Mouse (Mus musculus) ovary, postnatal 10 days (tissue): Measurements from ENCODE around the gene Krt5.
"Not testable (repeated sequence)": the region's sequence is repeated elsewhere in the genome, so short reads cannot be mapped to it uniquely, and the experiment has no call there.

ENCODE experiments used
- DNase-seq: peaks from one replicate; pipeline ENCODE4 v3.0.0; 2022; ENCODE audit warnings: low spot score

Krt5 gene

DNA sequence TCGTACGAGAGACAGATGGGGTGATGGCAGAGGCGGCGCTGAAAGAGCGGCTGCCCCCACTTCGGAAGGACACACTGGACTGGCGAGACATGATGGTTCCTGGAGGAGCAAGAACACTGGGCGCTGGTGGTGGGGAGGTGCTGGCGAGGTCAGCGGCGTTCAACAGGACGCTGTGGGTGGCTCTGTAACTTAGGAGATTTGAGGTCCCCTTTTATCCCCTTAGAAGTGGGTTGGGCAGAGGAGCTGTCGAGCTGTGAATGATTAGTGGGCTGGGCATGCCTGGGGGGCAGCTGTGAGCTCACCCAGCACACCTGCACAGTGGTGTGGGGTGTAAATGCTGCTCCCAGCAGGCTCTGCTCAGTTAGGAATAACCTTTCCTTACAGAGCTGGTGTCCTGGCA is at the start of gene Krt5:
Gene Krt5 (minus strand): TSS at position 179 of the 400 bp plus-strand sequence.
- no peak for DNase-seq

DNA sequence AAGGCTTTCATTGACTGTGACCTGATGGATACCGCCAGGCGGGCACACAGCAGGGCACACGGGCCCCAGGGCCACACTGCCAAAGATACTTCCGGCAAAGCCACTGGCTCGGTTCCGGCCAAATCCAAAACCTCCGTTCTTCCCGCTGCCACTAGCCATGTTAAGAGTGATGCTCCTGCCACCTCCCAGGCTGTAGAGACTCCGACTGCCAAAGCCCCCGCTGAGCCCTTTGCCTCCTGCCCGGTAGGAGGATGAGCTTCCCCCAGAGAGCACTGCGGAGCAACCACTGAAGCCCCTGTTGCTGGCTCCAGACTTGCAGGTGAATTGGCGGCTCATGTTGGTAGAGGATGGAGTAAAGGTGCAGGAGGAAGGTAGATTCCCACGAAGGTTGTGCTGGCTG is 30.0 kb upstream of the Krt5 start, which contains the start of gene Krt71:
Gene Krt71 (minus strand): TSS at position 399 of the 400 bp plus-strand sequence.
- no peak for DNase-seq

DNA sequence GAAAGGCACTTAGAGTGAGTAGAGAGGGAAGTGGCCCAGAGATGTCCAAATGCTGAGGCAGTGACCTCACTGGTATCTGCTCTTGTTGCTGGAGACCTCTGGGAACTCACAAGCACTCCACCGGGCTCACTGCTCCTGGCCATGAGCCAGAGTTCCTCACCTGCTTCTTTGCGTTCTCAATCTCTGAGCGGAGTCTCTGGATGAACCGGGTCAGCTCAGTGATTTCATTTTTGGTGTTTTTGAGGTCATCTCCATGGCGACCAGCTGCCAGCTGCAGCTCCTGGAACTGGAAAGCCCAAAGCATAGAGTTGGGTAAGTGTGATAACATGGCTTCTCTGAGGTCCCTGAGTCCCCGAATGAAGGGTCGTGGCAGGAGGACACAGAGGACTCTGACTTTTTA is 25.1 kb upstream of the Krt5 start:
- no peak for DNase-seq

DNA sequence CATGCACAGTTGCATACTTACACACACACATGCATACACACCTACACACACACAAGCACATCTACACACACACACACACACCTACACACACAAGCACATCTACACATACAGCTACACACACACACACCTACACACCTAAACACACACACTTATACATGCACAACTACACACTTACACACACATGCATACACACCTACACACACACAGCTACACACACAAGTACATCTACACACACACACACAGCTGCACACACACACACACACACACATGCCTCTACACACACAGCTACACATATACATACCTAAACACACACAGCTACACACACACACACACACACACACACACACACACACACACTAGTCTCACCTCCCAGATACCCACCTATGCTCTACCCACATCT is 18.0 kb upstream of the Krt5 start:
- no peak for DNase-seq

DNA sequence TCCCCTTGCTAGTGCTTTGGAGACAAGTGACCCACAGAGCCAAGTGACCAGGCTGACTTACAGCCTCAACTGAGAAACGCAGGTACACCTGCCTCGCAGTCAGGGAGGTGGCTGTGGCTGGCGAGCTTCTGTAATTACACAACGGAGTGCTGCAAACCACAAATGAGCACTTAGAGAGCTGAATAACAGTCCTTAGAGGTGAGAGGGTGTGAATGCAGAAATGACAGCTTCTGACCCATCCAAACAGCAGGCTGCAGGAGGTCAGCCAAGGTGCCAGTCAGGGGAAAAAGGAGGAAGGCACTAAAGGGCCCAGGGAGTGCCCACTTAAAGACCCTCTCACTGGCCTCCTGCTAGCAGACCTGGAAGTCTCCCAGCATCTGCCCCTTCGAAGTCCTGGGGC is 12.0 kb upstream of the Krt5 start:
- DNase-seq, result no peak

DNA sequence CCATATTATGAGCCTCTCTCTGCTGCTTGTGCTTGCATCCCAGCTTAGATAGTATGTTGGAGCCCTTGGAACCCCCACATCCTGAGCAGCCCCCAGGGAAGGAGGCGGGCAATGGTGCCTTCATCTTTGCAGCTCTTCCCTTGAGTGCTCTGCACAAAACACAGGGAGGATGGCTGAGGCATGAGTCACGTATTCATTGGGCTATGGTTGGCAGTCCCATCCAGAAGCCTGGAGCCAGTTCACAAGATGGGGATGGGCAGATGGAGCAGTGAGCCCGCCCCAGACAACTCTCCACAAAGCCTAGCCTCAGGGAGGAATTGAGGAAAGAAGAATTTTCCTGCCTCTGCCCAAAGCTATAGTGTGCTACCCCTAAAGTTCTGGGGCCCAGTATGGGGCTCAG is 3.1 kb upstream of the Krt5 start:
- DNase-seq, result no peak

DNA sequence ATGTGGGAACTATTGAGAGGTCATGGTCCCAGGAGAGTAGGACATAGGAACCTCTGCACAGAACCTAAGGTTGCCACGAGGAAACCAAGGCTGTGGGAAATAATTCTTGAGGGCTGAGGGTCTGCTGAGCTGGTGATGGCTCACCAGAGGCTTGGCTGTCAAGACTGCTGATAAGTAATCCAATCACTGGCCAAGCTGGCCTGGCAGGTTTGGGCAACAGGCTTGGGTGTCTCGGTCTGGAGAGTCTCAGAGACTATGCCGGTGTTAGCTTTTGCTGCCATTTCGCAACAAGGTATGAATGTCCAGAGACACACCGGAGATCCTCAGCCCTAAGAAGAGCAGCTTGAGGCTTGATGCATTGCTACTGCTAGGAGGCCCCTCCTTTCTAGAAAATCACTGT is 1.7 kb upstream of the Krt5 start:
- DNase-seq, result no peak

DNA sequence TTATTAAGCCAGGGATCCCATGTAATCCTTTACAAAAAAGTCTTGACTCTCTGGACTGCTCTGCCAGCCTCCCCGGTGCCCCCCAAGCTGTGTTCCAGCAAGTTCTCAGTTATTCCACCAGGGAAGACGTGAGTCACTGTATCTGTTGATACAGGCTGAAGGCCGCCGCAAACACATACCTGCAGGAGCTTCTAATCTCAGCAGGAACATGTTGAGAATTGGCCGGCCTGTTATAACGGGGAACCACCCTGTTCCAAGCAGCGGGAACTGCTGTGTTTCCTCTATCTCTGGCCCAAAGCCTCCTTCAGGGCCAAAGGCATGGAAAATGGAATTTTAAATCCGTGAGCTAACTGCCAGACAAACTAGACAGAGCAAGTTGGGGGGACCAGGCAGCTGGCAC is 1.0 kb upstream of the Krt5 start:
- no peak for DNase-seq

DNA sequence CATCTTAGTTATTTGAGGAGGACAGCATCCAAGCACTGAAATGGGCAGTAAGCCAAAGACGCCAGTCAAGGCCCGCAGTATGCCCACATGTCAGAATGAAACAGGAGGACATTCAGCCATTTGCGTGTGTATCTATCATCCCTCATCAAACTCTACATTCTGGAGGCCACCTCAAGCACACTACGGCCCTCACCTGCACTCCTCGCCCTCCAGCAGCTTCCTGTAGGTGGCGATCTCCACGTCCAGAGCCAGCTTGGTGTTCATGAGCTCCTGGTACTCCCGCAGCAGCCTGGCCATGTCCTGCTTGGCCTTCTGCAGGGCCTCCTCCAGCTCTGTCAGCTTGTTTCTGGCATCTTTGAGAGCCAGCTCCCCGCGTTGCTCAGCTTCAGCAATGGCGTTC is 4.0 kb downstream of the Krt5 start:
- no peak for DNase-seq

DNA sequence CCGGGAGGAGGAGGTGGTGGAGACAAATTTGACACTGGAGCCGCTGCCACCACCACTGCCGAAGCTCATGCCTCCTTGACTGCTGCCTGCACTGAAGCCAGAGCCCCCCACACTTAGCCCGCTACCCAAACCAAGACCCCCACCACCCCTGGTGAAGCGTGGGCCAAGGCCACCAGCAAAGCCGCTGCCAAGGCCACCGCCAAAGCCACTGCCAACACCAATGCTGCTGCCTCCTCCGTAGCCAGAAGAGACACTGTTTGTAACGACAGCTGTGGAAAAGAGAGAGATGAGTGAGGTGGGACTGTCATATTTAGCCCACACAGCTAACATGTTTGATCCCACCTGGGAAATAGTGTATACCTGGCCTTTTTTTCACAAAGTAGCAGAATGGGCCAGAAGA is 5.2 kb downstream of the Krt5 start:
- DNase-seq, result no peak

DNA sequence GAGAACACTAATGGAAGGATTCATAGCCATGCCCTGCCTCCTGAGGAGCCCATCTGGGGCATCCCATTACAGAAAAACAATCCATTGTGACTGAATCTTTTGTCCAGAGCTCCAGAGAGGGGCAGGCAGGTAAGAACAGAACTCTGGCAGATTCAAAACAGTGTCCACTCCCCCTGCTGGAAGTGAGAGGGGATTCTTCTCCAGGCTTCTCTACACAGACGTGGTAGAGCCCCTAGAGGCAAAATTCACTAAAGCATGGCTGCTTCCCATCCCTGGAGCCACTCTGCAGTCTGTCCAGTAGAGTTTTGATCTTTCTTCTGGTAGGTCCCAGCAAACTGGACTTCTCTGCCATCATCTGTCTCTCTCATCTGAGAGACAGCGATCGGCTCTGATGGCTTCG is 8.6 kb downstream of the Krt5 start:
- no peak for DNase-seq

DNA sequence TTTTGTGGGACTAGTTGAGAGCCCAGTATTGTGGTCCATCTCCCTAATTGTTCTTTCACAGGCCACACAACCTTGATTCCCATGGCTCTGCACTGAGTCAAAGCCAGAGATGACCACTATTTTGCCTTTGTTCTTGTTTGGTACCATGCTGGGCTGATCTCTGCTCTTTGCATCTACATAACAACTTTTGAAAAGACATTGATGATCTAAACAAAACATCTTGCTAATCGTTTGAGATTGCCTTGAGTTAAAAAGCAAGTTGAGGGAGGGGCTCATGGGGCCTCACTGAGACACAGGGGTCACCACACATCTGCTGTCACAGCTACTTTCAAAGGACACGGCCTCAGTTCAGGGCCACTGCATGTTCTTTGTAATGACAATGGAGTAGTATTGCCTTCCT is 10.3 kb downstream of the Krt5 start:
- no peak for DNase-seq

DNA sequence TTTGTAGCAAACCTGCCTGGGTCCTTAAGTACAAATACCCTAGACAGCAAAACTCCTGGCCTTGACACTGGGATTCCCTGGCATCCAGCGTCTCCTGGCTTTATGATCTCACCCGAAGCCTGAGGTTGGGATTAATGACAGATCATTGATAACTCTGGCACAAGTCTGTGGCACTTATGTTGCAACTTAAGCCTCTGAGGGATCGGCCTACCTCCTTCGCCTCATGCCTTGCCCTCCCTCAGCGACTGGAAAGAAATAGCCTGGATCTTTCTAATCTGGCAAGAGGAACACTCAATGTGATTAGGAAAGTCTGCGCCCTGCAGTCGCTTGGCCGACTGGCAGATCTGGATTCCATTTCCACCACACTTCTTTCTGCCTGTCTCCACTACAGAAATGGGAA is 12.8 kb downstream of the Krt5 start:
- no peak for DNase-seq

DNA sequence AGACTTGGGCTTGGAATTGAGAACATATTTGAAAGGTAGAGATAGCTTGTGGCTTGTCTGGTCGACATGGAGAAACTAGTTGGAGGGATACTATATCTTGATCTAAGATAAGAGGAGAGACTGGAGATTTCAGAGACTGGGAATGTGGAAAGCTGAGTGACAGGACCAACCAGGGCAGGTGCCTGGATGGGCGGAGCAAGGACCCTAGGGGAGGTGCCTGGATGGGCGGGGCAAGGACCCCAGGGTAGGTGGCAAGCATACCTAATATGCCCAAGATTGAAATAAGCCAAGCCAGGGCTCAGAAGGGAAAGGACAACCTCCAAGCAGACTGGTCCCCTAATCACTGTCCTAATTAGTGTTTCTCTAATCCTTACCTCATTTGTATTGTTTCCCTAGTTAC is 13.5 kb downstream of the Krt5 start:
- no peak for DNase-seq

DNA sequence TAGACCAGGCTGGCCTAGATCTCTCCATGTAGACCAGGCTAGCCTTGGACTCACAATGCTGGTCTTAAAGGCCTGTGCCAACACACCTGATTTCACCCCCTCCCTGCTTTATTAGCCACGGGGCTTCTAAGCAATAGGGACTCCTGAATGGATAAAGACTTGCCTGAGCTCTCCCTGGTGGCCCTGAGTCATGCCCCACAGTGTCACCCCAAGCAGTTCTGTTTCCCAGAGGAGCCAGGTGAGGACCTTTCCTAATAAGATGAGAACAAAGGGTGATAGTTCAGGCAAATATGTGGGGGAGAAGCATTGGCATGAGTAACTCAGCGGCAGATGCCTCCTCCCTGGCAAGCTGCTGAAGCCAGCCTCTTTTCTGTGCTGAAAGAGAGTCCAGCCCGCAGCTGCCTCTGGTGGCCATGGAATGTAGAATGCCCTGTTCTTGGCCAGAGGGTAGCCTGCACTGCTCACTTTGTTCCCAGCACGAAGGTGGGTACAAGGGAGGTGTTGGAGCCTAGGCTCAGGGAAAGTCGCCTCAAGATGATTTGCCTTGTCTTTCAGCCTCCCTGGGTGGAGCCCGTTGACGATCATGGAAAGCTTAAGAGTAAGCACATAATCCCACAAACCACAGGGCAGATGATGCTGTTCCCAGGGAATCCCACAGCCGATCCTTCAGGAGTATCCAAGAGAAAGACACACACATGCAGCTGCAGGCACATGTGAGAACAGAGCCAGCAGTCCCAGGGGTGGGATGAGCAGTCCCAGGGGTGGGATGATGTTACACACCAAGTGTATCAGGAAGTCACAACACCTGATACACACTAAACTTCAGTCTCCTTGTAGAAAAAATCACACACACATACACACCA is 15.1 kb downstream of the Krt5 start:
- no peak for DNase-seq

DNA sequence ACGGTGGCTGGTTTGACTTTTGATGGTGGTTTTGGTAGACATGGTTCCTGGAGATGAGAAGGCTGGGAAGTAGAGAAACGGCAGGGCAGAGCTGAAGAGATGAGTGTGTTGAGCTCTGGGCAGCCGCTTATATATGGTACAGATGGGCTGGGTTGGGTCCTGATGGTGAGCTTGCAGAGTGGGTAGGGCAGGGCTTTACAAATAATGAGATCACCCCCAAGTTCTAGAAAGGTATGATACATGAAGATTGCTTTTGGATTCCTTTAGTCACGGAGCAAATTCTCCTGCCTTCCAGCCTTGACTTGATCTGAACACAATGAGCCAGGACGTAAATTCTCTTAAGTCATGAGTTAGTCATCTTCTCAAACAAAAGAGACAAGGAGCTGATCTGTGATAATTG is 18.5 kb downstream of the Krt5 start, which contains the start of gene Krt6a:
Gene Krt6a (minus strand): TSS at position 101 of the 400 bp plus-strand sequence.
- no peak for DNase-seq

DNA sequence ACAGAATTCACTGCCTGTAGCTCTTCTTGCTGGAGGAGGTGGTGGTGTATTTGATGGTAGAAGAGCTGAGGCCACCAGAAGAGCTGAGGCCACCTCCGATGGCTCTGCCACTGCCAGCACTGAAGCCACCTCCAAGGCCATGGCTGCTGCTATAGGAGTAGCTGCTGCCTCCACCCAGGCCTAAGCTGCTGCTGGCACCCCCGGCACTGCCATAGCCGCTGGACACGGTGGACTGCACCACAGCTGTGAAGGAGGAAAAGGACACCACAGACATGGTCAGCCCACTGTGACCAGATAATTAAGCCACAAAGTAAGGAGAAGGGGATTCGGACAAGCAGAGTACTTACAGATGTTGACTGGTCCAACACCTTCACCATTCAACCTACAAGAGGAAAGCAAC is 22.2 kb downstream of the Krt5 start:
- DNase-seq, result not testable (repeated sequence)

DNA sequence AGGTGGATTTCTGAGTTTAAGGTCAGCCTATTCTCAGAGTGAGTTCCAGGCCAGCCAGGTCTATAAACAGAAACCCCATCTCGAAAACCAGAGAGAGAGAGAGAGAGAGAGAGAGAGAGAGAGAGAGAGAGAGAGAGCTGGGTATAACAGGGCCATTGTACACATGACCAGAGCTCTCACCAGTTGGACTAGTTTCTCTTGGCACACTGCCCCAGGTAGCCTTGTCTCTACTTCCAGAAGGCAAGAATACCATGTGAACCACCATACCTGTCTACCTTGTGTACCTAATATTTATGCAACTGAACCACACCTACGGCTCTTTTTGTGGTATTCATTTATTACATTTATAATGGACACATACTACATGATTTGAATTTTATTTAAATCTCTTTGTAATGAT is 24.5 kb downstream of the Krt5 start:
- no peak for DNase-seq

DNA sequence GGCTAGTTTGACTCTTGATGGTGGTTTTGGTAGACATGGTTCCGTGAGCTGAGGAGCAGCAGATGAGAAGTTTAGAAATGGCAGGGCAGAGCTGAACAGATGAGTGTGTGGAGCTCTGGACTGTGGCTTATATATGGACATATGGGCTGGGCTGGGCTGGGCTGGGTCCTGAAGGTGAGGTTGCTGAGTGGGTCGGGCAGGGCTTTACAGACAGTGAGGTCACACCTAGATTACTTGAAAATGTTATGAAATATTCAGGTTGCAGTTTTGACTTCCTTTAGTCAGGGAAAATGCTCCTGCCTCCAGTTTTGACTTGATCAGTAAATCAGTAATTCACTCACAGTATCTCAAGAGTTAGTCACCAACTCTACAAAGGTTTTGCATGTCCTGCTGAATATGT is 32.5 kb downstream of the Krt5 start, which contains the start of gene Krt6b:
Gene Krt6b (minus strand): TSS at position 101 of the 400 bp plus-strand sequence.
- no peak for DNase-seq

DNA sequence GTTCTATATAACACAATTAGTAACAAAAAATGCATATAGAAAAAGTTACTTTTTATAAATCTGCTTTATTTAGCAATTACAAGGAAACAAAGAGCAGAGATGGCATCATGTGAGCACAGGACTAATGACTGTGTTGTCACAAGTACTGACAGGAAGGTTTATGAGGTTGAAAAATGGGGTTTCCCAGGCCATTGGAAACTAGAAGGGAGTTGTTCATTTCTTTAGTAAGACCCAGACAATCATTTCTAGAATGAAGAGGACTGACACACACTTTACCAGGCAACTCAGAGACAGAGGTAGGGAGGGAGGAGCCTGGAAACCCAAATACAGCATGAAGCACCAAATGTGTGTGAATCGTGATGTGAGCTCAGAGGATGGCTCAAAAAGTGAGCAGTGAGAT is 36.7 kb downstream of the Krt5 start:
- DNase-seq, result no peak
